Mouse (Mus musculus): ENCODE results near the gene Frem2. TPM values are rescaled to one million over a fixed set of nuclear protein-coding genes. Genes with fewer than 3 reads are reported as not detected.

The Frem2 gene
- polyA plus RNA-seq, 1 experiment from 2014 or later, result 1.1 TPM

DNA sequence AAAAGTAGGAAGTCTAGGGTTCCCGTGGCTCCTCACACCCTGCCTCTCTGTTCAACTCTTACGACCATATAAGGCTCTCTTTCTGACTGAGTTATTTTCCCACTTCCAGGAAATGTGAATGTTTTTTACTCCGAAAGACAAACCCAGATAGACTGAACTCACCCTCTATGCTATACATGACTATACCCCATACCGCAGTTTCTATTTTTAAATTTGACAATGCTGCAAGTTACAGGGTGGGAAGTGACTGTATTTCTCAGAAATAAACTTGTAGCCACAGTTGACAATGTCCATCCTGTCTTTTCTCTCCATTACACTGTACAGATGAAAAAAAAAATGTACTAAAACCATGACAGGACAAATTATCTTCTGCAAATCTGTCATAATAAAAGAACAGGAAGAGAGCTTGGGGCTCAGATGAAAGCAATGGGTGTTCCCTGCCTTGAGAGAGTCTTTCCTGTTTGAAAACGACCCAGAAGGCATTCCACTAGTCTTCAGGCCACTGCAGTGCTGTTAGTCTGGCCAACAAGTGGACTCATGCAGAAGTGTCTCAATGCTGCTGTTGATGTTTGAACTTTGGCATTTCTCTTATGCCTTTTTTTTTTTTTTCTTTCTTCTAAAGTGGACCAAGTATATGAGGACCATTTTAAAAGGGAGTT, 76.4 kb downstream of the Frem2 start:
- Histone ChIP-seq H3K4me3 (replicated peaks; ENCODE audit: low read depth, low read length) (no peak overlapping the region), H3K27ac (replicated peaks; ENCODE audit: low read depth, low read length) (no peak overlapping the region), H3K4me1 (ENCODE audit: control insufficient read depth, insufficient read depth, low read length) (no peaks in the 10 kb centered on the region), H3K27me3 (ENCODE audit: control insufficient read depth, insufficient read depth, low read length) (no peaks in the 10 kb centered on the region), H3K9ac (replicated peaks; ENCODE audit: low read length) (no peak overlapping the region), H3K9me3 (ENCODE audit: control insufficient read depth, low read length) (no peaks in the 10 kb centered on the region), H3K36me3 (ENCODE audit: control insufficient read depth, insufficient read depth, low read length) (no peaks in the 10 kb centered on the region), H3K4me2 (ENCODE audit: low read length) (no peak overlapping the region)
- DNase-seq (no peak), ATAC-seq (ENCODE audit: low FRiP score, low TSS enrichment) (no peak)
- WGBS, result 84% methylated on average over 5 of the region's 5 CpGs

DNA sequence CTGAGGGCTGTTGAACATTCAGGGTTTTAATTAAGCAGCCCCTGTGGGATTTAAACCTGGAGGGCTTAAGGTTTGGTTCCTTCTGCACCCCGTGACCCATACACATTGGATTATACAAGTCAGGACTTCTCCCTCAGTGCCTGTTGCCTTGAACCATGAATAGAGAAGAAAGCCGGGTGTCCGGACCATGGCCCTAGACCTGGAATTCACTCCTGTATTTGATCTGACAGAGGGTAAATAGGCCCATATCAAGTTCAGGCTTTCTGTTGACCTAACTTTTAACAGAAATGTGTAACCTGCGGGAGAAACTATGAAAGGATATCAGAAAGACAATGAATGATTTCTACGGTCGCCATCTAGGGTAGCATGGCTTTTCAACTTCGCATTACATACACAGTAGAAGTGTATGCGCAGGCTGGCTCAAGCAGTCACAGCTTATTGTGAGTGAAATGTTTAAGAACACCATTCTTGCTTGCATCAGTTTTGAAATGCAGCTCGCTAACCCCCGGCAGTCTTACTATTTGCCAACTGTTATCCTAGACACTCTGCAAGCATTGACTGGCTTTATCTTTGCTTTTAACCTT, 77.9 kb downstream of the Frem2 start:
- no peaks in the 10 kb centered on the region for H3K9me3 ChIP-seq (ENCODE audit: control insufficient read depth, low read length)
- DNase-seq (no peak), ATAC-seq (ENCODE audit: low FRiP score, low TSS enrichment) (no peak)
- no peaks in the 10 kb centered on the region for H3K27me3 ChIP-seq (ENCODE audit: control insufficient read depth, insufficient read depth, low read length)
- H3K4me3 ChIP-seq (replicated peaks; ENCODE audit: low read depth, low read length), result no peak overlapping the region
- H3K9ac ChIP-seq (replicated peaks; ENCODE audit: low read length), result no peak overlapping the region
- no peak overlapping the region for H3K27ac ChIP-seq (replicated peaks; ENCODE audit: low read depth, low read length)
- WGBS, result 71% methylated on average over 10 of the region's 10 CpGs
- no peaks in the 10 kb centered on the region for H3K36me3 ChIP-seq (ENCODE audit: control insufficient read depth, insufficient read depth, low read length)
- H3K4me1 ChIP-seq (ENCODE audit: control insufficient read depth, insufficient read depth, low read length), result no peaks in the 10 kb centered on the region
- no peak overlapping the region for H3K4me2 ChIP-seq (ENCODE audit: low read length)

DNA sequence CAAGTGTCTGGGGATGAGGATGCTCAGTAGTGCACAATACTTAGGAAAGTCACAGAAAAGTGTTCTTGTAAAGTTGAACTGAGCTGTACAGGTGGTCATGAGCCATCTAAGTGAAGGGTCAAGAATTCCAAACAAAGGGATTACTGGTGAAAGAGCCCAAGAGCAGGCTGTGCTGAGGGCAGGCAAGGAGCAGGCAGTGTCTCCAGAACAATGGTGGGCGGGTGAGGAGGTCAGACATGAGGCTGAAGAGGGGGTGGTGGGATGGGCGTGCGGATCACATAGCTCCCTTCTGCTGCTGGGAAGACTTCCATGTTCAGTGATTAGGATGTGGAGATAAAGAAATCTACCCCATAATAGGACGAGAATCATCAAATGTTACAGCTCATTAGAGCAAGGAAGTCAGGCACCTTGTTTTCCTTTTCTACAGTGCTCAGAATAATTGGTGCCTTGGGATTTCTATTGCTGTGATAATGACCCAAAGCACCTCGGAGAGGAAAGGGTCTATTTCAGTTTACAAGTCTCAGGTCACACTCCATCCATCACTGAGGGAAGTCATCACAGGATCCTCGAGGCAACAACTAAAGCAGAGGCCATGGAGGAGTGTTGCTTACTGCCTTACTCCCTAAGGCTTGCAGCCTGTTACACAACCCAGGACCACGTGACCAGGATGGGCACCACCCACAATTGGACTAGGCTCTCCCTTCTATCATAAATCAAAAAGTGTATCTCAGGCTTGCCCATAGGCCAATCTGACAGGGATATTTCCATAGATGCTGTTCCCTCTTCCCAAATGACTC, 80.6 kb downstream of the Frem2 start:
- no peaks in the 10 kb centered on the region for H3K9me3 ChIP-seq (ENCODE audit: control insufficient read depth, low read length)
- no peak overlapping the region for H3K4me3 ChIP-seq (replicated peaks; ENCODE audit: low read depth, low read length)
- ATAC-seq (ENCODE audit: low FRiP score, low TSS enrichment) (no peak), DNase-seq (no peak)
- H3K9ac ChIP-seq (replicated peaks; ENCODE audit: low read length), result no peak overlapping the region
- no peaks in the 10 kb centered on the region for H3K27me3 ChIP-seq (ENCODE audit: control insufficient read depth, insufficient read depth, low read length)
- H3K4me1 ChIP-seq (ENCODE audit: control insufficient read depth, insufficient read depth, low read length), result no peaks in the 10 kb centered on the region
- no peak overlapping the region for H3K27ac ChIP-seq (replicated peaks; ENCODE audit: low read depth, low read length)
- no peaks in the 10 kb centered on the region for H3K36me3 ChIP-seq (ENCODE audit: control insufficient read depth, insufficient read depth, low read length)
- no peak overlapping the region for H3K4me2 ChIP-seq (ENCODE audit: low read length)
- 25% methylated on average over 7 of the region's 7 CpGs for WGBS

- ATAC-seq (ENCODE audit: low FRiP score, low TSS enrichment) (no peak), DNase-seq (no peak)
- Histone ChIP-seq H3K36me3 (ENCODE audit: control insufficient read depth, insufficient read depth, low read length) (no peaks in the 10 kb centered on the region), H3K9me3 (ENCODE audit: control insufficient read depth, low read length) (no peaks in the 10 kb centered on the region), H3K4me1 (ENCODE audit: control insufficient read depth, insufficient read depth, low read length) (no peaks in the 10 kb centered on the region), H3K4me3 (replicated peaks; ENCODE audit: low read depth, low read length) (no peak overlapping the region), H3K9ac (replicated peaks; ENCODE audit: low read length) (no peak overlapping the region), H3K4me2 (ENCODE audit: low read length) (no peak overlapping the region), H3K27me3 (ENCODE audit: control insufficient read depth, insufficient read depth, low read length) (no peaks in the 10 kb centered on the region), H3K27ac (replicated peaks; ENCODE audit: low read depth, low read length) (no peak overlapping the region)
- WGBS, result 31% methylated on average over 9 of the region's 9 CpGs
Observed at GRCm38 (mm10) chr3:53574123-53574522, 83.0 kb downstream of the Frem2 start.

GRCm38 (mm10) chr3:53571663-53572062, 85.5 kb downstream of the Frem2 start:
- DNase-seq, result no peak
- H3K36me3 ChIP-seq (ENCODE audit: control insufficient read depth, insufficient read depth, low read length), result no peaks in the 10 kb centered on the region
- no peaks in the 10 kb centered on the region for H3K4me1 ChIP-seq (ENCODE audit: control insufficient read depth, insufficient read depth, low read length)
- ATAC-seq (ENCODE audit: low FRiP score, low TSS enrichment), result no peak
- H3K4me3 ChIP-seq (replicated peaks; ENCODE audit: low read depth, low read length), result no peak overlapping the region
- 34% methylated on average over 6 of the region's 6 CpGs for WGBS
- H3K9ac ChIP-seq (replicated peaks; ENCODE audit: low read length), result no peak overlapping the region
- H3K27me3 ChIP-seq (ENCODE audit: control insufficient read depth, insufficient read depth, low read length), result no peaks in the 10 kb centered on the region
- no peak overlapping the region for H3K4me2 ChIP-seq (ENCODE audit: low read length)
- no peaks in the 10 kb centered on the region for H3K9me3 ChIP-seq (ENCODE audit: control insufficient read depth, low read length)
- H3K27ac ChIP-seq (replicated peaks; ENCODE audit: low read depth, low read length), result no peak overlapping the region

- Histone ChIP-seq H3K27ac (replicated peaks; ENCODE audit: low read depth, low read length) (peak overlapping the region; percentile 57; the same call in 1 of the 2 replicates), H3K4me2 (ENCODE audit: low read length) (no peak overlapping the region), H3K9ac (replicated peaks; ENCODE audit: low read length) (no peak overlapping the region), H3K4me1 (ENCODE audit: control insufficient read depth, insufficient read depth, low read length) (peaks cover 14% of the 10 kb centered on the region), H3K27me3 (ENCODE audit: control insufficient read depth, insufficient read depth, low read length) (no peaks in the 10 kb centered on the region), H3K4me3 (replicated peaks; ENCODE audit: low read depth, low read length) (no peak overlapping the region), H3K9me3 (ENCODE audit: control insufficient read depth, low read length) (no peaks in the 10 kb centered on the region), H3K36me3 (ENCODE audit: control insufficient read depth, insufficient read depth, low read length) (no peaks in the 10 kb centered on the region)
- DNase-seq (peak; percentile 27), ATAC-seq (ENCODE audit: low FRiP score, low TSS enrichment) (no peak)
- WGBS, result 39% methylated on average over 7 of the region's 7 CpGs
Observed at GRCm38 (mm10) chr3:53564521-53564920, 92.6 kb downstream of the Frem2 start.

- Histone ChIP-seq H3K9me3 (ENCODE audit: control insufficient read depth, low read length) (no peaks in the 10 kb centered on the region), H3K27me3 (ENCODE audit: control insufficient read depth, insufficient read depth, low read length) (no peaks in the 10 kb centered on the region), H3K4me2 (ENCODE audit: low read length) (no peak overlapping the region), H3K9ac (replicated peaks; ENCODE audit: low read length) (no peak overlapping the region), H3K4me1 (ENCODE audit: control insufficient read depth, insufficient read depth, low read length) (peaks cover 14% of the 10 kb centered on the region), H3K4me3 (replicated peaks; ENCODE audit: low read depth, low read length) (no peak overlapping the region), H3K27ac (replicated peaks; ENCODE audit: low read depth, low read length) (peak overlapping the region; percentile 57; the same call in 1 of the 2 replicates), H3K36me3 (ENCODE audit: control insufficient read depth, insufficient read depth, low read length) (no peaks in the 10 kb centered on the region)
- ATAC-seq (ENCODE audit: low FRiP score, low TSS enrichment) (no peak), DNase-seq (peak; percentile 70)
- 47% methylated on average over 7 of the region's 7 CpGs for WGBS
Observed at GRCm38 (mm10) chr3:53563746-53564145, 93.4 kb downstream of the Frem2 start.

- Histone ChIP-seq H3K27ac (replicated peaks; ENCODE audit: low read depth, low read length) (no peak overlapping the region), H3K4me2 (ENCODE audit: low read length) (no peak overlapping the region), H3K9me3 (ENCODE audit: control insufficient read depth, low read length) (no peaks in the 10 kb centered on the region), H3K27me3 (ENCODE audit: control insufficient read depth, insufficient read depth, low read length) (no peaks in the 10 kb centered on the region), H3K36me3 (ENCODE audit: control insufficient read depth, insufficient read depth, low read length) (no peaks in the 10 kb centered on the region), H3K9ac (replicated peaks; ENCODE audit: low read length) (no peak overlapping the region), H3K4me3 (replicated peaks; ENCODE audit: low read depth, low read length) (no peak overlapping the region), H3K4me1 (ENCODE audit: control insufficient read depth, insufficient read depth, low read length) (peaks cover 14% of the 10 kb centered on the region)
- no peak for ATAC-seq (ENCODE audit: low FRiP score, low TSS enrichment)
- 42% methylated on average over 7 of the region's 7 CpGs for WGBS
- no peak for DNase-seq
Observed at GRCm38 (mm10) chr3:53561813-53562212, 95.3 kb downstream of the Frem2 start.
